Mouse (Mus musculus) spleen, postnatal 36 days (tissue): Measurements from ENCODE around the gene Ercc6.

Experiments used
- DNase-seq, 2 experiments: peaks; one replicate each; pipeline ENCODE4 v3.0.0; 2022; ENCODE audit warnings: low spot score in 2 of 2, mixed read lengths in 1 of 2

The Ercc6 gene

GRCm38 (mm10) chr14:32513336-32514032 lies at the start of gene Ercc6:
Gene Ercc6 (plus strand): TSS chr14:32513521.
- DNase-seq, result peak; percentile 86 to 90

GRCm38 (mm10) chr14:32464601-32465505 lies 48.5 kb upstream of the Ercc6 start, which contains the start of gene Slc18a3:
Gene Slc18a3 (minus strand): TSS chr14:32464850.
- no peak for DNase-seq

- DNase-seq, result no peak
Measured at GRCm38 (mm10) chr14:32465506-32465870, 47.8 kb upstream of the Ercc6 start.

DNA sequence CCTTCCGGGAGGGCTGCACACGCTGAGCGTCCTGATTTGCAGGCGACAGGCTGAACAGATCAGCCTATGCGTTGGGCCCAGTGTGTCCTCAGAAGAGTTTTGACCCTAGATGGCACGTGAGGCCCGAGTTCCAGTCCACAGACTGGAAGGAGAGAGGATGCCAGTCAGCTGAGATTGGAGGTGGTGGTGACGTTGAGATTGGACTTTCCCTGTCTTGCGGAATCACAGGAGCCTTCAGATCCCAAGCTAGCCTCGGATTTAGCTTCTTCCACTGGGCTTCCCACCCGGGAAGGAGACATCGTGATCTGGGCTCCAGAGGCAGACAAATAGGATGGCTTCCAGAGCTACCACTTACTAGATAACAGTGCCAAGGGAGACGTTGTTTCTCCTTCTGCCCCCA lies 47.4 kb upstream of the Ercc6 start, which contains the start of gene Chat:
Gene Chat, minus strand, starts transcription at position 101 of the 400 bp plus-strand sequence.
- DNase-seq, result no peak

GRCm38 (mm10) chr14:32467606-32468005 lies 45.7 kb upstream of the Ercc6 start:
- no peak for DNase-seq

- DNase-seq, result no peak
Measured at GRCm38 (mm10) chr14:32472996-32473395, 40.3 kb upstream of the Ercc6 start.

DNA sequence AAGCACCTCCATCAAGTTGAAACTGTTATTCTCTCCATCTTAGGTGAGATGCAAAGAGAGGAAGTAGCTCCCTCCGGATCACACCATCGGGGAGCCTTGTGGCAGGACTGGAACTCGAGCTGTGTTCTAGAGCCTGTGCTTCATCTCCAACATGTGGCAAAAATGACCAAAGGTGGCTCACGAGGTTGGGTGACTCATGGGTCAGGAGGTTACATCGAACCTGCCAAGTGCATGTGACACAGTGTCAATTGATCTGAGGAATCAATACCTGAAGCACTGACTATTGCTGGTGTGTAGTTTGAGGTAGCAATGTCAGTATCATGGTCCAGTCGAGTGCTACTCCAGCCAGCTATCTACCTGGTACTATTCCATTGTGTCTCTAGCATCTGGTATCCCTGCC lies 36.8 kb upstream of the Ercc6 start:
- DNase-seq, result no peak

DNA sequence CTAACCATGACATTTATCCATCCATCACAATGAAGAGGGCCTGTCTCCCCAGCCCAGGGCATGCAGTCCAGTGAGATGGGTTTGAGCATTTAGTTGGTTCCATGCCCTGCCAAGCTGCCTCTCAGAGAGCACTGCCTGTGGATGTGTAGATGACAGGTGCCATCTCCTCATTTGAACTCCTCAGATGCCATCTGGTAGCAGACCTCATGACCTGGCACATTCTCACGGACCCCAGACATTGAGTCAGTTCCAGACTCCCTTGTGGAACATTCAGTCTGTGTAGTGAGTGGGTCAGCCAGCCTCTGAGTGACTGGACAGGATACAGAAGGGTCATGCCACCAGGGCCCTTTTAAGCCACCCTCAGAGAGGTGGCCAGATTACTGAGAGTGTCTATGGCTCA lies 35.7 kb upstream of the Ercc6 start:
- no peak for DNase-seq

- no peak for DNase-seq
Measured at GRCm38 (mm10) chr14:32482061-32482460, 31.3 kb upstream of the Ercc6 start.

- DNase-seq, result no peak
Measured at GRCm38 (mm10) chr14:32492521-32492920, 20.8 kb upstream of the Ercc6 start.

DNA sequence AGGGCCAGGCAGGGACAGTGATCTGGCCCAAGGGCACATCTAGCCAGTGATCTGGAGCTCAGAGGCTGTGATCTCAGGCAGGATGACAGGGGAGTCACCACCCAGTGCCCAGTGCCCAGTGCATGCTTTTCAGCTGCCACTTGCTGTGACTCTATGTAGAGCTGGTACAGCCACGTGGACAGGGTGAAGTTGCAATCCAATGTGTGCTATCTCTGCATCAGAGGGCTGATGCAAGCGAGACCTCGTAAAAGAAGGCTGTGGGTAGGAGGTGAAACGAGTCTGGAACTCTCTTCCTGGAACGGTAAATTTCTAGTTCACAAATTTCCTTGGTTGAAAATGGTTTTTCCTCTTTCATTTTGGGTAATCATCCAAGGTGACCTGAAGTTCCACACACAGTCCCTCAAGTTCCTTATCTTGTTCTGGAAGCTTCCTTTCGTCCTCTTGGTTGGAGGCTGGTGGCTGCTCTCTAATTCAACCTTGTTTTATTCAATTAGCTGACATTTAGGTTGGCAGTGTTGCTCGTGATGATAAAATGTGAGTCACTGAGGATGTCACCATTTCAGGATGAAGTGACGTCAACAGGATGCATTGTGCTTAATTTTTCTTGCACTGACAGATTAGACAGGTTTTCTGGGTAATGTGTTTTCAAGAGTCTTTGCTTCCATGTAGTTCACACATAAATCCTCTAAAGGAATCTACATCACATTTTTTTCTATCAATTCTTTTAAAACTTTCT lies 17.0 kb upstream of the Ercc6 start:
- no peak for DNase-seq

DNA sequence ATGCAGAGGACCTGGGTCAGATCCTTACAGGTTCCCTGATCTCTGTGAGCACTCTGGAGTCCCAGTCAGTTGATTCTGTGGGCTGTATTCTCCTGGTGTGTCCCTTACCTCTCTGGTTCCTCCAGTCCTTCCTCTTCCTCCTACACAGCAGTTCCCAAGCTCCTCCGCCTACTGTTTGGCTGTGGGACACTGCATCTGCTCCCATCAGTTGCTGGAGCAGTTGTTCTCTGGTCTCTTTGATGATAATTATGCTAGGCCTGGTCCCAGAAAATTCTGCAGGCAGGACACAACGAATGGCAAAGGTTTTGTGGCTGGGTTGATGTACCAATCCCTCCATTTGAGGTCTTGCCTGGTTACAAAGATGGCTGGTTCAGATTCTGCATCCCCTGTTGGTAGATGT lies 12.0 kb upstream of the Ercc6 start:
- no peak for DNase-seq

DNA sequence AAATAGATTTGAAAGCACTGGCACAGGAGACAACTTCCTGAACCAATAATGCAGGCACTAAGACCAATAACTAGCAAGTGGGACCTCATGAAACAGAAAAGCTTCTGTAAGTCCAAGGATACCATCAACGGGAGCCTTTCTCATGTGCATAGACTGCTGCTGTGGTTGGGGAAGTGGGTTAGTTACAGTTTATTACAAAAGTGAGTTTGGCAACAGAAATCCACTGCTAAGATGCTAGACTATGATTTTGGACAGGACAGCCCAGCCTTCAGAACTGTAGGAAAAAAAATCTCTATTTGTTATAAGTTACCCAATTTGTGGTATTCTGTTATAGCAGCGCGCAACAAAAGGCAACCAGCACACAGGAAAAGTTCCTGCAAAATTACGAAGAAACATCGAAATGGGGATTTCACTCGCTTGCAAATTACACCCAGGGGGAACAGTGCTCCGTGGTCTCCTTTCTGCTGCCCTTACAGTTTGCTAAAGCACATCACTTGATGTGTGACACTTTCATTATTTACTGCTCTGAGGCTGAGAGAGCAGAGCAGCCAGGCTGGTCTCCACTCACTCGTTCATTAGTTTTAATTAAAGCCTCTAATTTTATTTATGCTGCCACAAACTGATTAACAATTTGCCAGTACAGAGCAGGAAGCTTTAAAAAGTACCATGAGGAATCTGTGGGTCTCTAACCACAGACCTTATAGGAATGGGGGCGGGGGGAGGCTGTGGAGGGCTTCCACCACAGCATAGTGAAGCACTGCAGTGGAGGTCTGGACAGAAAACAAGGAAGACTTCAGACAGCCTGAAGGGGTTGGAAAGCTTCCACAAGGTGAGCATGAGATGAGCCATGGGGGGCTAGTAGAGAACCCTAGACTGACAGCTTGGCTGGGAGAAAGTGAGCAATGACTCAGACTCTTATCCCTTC lies 10.3 kb upstream of the Ercc6 start:
- DNase-seq, result no peak

DNA sequence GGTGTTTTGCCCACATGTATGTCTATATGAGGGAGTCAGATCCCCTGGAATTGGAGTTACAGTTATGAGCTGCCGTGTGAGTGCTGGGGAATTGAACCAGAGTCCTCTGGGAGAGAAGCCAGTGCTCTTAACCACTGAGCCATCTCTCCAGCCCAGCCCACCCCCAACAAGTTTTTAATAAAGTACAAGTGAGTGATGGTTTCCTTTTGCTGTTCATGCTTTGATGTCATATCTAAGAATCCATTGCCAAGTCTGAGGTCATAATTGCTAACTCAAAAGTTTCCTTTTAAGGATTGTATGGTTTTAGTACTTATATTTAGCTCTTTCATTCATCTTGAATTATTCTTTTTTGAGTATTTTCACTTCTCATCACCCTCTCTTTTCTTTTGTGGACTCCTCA lies 9.4 kb upstream of the Ercc6 start:
- DNase-seq, result no peak

DNA sequence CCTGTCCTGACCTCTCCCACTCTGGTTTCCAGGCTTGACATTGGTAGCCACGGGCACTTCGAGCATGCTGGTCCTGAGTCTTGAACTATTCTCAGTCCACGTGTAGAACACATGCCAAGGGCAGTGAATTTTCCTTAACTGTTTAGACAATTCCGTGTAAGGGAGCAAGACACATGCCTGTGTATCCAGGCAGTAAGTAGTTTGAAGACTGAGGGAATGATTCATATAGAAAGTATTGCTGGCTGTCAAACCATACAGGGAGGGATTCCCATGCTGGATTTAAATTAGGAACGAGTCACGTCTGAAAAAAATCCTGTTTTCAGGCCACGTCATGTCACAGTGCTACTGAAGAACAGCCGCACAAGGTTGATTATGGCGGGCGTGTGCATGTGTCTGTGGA lies 7.0 kb upstream of the Ercc6 start:
- no peak for DNase-seq

- DNase-seq, result no peak
Measured at GRCm38 (mm10) chr14:32507216-32507615, 6.1 kb upstream of the Ercc6 start.

DNA sequence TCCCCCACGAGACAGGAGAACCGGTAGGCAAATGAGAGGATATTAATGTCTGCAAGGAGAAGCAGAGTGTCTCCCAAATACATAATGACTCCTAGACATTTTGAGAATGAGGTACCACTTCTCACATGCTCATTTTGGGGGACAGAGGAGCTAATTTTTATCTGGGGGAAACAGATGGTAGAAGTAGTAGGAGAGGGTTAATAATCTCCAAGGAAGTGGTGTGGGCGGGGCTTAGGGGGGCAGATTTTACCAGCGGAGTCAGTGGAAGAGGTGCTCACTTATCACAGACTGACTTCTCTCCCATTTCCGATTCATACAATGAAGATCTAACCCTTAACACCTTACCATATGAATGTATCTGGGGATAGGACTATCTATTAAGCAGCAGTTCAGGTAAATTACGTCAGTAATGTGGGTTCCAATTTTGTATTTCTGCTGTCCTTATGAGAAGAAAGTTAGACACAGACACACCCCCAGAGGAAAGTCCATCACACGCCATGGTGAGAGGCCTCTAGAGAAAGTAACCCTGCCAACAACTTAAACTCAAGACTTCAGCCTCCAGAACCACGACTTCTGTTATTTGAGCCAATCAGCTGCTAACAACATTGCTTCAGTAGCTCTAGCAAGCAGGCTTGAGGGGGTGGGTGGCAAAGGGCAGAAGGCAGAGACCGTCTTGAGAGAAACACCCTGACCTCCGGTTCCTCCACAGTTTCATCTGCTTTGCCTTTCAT lies 5.1 kb upstream of the Ercc6 start:
- no peak for DNase-seq

DNA sequence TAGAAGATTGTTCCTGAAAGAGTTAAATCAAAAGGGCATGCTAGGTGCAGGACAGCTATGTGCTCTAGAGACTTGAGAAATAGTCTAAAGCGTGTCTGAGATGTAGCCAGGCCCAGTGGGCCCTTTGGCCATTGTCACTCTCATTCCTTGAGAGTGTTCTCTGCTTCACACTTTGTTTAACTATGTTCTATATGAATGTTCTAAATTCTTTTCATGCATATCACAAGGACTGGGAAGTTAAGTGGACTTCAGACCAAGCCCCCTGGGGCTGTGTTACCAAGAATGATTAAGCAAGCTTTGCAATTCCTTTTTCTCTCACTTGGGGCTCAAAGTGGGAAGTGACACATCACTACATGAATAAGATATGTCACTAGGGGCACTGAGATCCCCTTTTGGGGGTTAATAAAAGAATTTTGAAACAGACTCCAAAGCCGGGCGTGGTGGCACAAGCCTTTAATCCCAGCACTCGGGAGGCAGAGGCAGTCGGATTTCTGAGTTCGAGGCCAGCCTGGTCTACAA lies 3.8 kb upstream of the Ercc6 start:
- no peak for DNase-seq

DNA sequence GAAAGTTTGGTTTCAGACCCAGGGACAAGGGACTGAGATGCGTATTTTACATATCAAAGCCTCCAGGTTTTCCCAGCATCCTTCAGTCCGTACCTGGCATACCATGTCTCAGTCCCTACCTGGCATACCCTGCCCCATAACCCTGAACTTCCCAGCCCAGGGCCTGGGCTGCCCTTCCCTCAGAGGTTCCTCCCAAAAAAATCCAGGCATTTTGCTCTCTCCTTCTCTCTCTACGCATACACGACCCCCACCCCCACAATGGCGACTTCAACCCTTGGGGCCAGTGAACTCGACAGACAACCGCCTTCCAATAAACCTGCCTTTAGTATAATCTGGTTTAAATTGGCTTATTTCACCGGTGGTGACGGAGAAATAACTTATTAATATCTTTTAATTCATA lies 409 bp upstream of the Ercc6 start:
- DNase-seq, result no peak

DNA sequence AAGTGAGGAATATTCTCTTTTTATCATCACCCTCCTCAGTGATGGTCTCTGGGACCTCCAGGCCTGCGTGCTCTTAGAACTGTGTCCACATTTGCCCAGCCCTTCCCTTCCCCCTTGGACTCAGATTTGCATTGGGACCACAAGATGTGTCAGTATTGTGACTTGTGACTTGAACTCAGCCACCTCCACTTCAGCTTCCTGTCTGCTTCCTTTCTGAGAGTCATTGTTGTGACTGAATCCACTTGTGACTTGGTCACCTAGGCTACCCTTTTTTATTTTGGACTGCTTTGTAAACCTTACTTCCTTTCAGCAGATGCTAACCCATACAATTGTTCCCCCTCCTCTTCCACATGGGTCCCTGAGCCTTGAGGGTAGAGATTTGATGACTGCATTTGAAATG lies 2.8 kb downstream of the Ercc6 start:
- no peak for DNase-seq
